Mouse (Mus musculus): ENCODE measurements around the gene Cebpa. TPM values are rescaled to one million over a fixed set of nuclear protein-coding genes. Genes with fewer than 3 reads are reported as not detected.

The Cebpa gene
- total RNA-seq, 2 experiments from 2014 or later, result 8.0 to 22.5 TPM

GRCm38 (mm10) chr7:35145068-35145467, 26.0 kb downstream of the Cebpa start:
- no peak for DNase-seq

DNA sequence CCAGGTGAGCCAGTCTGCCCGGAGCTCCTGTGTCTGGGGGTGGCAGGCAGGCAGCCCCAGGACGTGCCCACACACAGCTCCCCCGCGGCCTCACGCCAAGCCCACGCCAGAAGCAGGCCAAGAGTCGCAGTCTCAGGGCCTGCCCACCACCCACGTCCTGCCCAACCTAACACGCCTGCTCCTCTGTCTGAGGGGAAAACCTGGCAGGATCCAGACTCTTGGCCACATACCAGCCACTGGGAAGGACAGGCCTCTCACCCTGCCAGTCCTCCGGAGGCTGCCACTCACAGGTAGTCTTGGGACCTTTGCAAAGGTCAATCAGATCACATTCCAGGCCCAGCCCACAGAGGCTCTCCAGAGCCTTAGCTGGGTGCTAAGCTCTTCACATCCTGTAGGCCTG, 27.2 kb downstream of the Cebpa start:
- DNase-seq, result no peak

DNA sequence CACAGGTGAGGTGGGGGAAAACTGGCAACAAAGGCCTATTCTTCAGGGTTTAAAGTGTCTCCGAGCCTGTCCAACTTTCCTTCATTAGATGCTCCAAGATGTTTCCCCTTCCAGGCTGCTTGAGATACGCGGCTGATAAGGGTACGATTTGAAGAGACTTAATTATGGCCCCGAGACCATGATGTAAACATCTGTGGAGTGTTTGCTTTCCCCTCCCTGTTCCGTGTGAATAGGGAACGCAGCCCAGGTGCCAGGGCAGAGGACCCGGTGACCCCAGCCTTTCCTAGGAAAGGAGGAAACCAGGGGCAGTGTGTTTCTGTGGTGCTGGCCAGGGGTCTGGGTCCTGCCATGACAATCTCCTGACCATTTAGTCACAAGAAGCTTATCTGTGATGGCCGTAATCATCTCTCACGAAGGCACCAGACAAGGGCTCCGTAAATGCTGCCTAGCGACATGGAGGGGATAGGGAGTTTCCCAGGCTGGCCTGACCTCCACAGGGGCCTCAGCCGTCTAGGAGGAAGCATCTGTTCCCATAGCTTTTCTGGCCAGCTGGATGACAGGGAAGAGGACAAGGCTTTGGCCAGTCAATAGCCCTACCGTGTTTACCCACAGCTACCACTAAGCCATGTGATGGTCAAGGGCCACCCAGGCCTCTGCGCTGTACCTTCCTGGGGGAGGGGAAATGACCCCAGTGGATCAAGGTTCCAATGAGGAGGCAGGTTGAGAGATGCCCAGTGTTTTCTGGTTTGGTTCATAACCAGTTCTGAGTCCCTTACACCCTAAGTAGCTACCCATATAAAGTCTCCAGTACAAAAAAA, 30.7 kb downstream of the Cebpa start:
- DNase-seq, result peak in 1 of 2 experiments; percentile 18

GRCm38 (mm10) chr7:35150860-35151259, 31.8 kb downstream of the Cebpa start:
- DNase-seq, result peak in 1 of 2 experiments; percentile 42

- DNase-seq, result no peak
Observed at GRCm38 (mm10) chr7:35154449-35154848, 35.4 kb downstream of the Cebpa start.

GRCm38 (mm10) chr7:35156561-35157477, 37.7 kb downstream of the Cebpa start:
- peak in 1 of 2 experiments; percentile 56 for DNase-seq

- DNase-seq, result peak in 1 of 2 experiments; percentile 22
Observed at GRCm38 (mm10) chr7:35157512-35157911, 38.4 kb downstream of the Cebpa start.

DNA sequence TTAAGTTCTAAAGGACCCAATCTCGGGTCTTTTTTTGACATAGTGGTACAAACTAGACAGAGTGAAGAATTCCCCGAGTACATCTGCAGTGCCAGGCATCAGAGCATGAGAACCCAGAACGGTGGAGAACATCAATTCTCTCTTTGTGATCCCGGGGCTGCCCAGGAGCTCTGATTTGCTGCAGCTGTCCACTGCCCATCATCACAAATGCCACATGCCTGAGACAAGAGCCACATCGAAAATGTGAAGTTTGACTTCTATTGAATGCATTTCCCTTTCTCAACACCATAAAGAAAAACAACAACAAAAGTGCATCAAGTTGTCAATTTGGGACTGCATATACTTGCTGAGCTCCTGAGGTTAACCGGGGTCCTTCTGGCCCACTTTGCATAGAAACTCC, 43.4 kb downstream of the Cebpa start:
- DNase-seq, result no peak

GRCm38 (mm10) chr7:35163600-35163999, 44.5 kb downstream of the Cebpa start:
- peak in 1 of 2 experiments; percentile 57 for DNase-seq

- DNase-seq, result no peak
Observed at GRCm38 (mm10) chr7:35164131-35164530, 45.0 kb downstream of the Cebpa start.

- DNase-seq, result no peak
Observed at GRCm38 (mm10) chr7:35166988-35167387, 47.9 kb downstream of the Cebpa start.

DNA sequence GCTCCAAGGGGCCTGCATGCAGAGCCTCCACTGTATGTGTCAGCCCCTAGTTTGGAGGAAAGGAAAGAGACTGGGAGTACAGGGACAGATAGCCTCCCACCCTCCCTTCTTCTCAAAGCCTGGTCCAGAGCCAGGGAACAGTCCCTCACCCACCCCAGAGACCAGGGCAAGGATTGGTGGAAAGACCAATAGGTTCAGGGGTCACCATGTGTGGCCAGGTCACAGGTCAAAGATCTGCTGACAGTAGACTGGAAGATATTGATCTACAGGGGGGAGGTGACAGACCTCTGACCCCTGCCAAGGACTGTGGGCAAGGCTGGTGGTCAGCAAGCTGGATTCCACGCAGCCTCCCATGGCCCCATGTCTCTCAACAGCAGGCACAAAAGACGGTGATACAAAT, 48.8 kb downstream of the Cebpa start:
- no peak for DNase-seq

GRCm38 (mm10) chr7:35169341-35169740, 50.2 kb downstream of the Cebpa start:
- peak; percentile 88 to 95 for DNase-seq

Small RNAs within 50 kb of the gene (microRNA-seq; reads per million reads assigned to microRNA genes)
- gene Gm25033, result 0 reads per million in 2 experiments

Other genes starting within 250 kb of the Cebpa start
- 10 to 100 TPM; 28.0 to 34.4 TPM for gene Pepd, start 206.9 kb upstream of the Cebpa start, total RNA-seq (2021)
- gene Cebpg, start 62.7 kb upstream of the Cebpa start, total RNA-seq (2021), result 10 to 100 TPM; 25.4 to 25.5 TPM
- 1 to 10 TPM in 1 of 2 experiments, under 1 TPM in 1; 0.35 to 1.1 TPM for gene Slc7a10, start 67.1 kb downstream of the Cebpa start, total RNA-seq (2021)
- gene Lrp3, start 96.2 kb downstream of the Cebpa start, total RNA-seq (2021), result 1 to 10 TPM; 7.4 to 9.4 TPM
- 10 to 100 TPM; 11.5 to 11.7 TPM for gene Gpatch1, start 199.1 kb downstream of the Cebpa start, total RNA-seq (2021)
- gene Rhpn2, start 214.9 kb downstream of the Cebpa start, total RNA-seq (2021), result 1 to 10 TPM; 3.6 to 4.8 TPM